Mouse (Mus musculus) CH12.LX (cell line): Measurements from ENCODE around the gene Spast.

Experiments used
- BHLHE40 ChIP-seq: IDR thresholded peaks from 2 replicates; pipeline ENCODE4 v1.6.1; 2011; ENCODE audit warnings: mild to moderate bottlenecking, low read depth, low read length, improper control_type of control experiment
- CTCF ChIP-seq, 2 experiments: IDR thresholded peaks in 1 of 2; conservative IDR thresholded peaks in 1 of 2; 2 replicates each; pipeline ENCODE4 v1.5.1; 2011 to 2012; ENCODE audit warnings: low read depth in 2 of 2, low read length in 2 of 2, improper control_type of control experiment in 1 of 2, inconsistent platforms in 1 of 2, mild to moderate bottlenecking in 1 of 2, moderate library complexity in 1 of 2
- E2F4 ChIP-seq: IDR thresholded peaks from 2 replicates; pipeline ENCODE4 v1.6.1; 2011; ENCODE audit warnings: low read depth, low read length, improper control_type of control experiment; ENCODE audit not compliant: insufficient replicate concordance
- EP300 ChIP-seq: IDR thresholded peaks from 2 replicates; pipeline ENCODE4 v1.6.1; 2011; ENCODE audit warnings: low read length, improper control_type of control experiment
- JUN ChIP-seq: IDR thresholded peaks from 2 replicates; pipeline ENCODE4 v1.6.1; 2011; ENCODE audit warnings: low read depth, mild to moderate bottlenecking, low read length, improper control_type of control experiment, moderate library complexity; ENCODE audit not compliant: insufficient read depth
- MAX ChIP-seq: IDR thresholded peaks from 2 replicates; pipeline ENCODE4 v1.6.1; 2011; ENCODE audit warnings: low read length, improper control_type of control experiment
- POLR2A ChIP-seq: IDR thresholded peaks from 2 replicates; pipeline ENCODE4 v1.6.1; 2011; ENCODE audit warnings: low read depth, mild to moderate bottlenecking, improper control_type of control experiment, low read length

- TF ChIP-seq EP300 (no peak), POLR2A (no peak), CTCF (conservative IDR thresholded peaks at IDR 0.05 in 1 of 2, IDR thresholded peaks at IDR 0.05 in 1 of 2; ENCODE audit: low read depth in 2 of 2, low read length in 2 of 2) (no peak), BHLHE40 (no peak), JUN (no peak), E2F4 (no peak), MAX (no peak)
Observed at GRCm38 (mm10) chr17:74413324-74413723, 74.5 kb downstream of the Spast start.
